Mouse (Mus musculus): Measurements from ENCODE around the gene Prpf39. TPM values are rescaled to one million over a fixed set of nuclear protein-coding genes. Genes with fewer than 3 reads are reported as not detected.
A peak's percentile ranks its signal among the peaks of the same experiment; 100 is the strongest.

The Prpf39 gene
- polyA plus RNA-seq, 1 experiment from 2014 or later, result 32.7 TPM

- 0 out of 2 replicates have a peak, but pooled peaks have one; percentile 54 for ATAC-seq (replicated peaks; ENCODE audit: extremely low read depth, insufficient read depth, low FRiP score)
- Histone ChIP-seq H3K27ac (ENCODE audit: low read length) (no peak overlapping the region), H3K4me3 (ENCODE audit: low read length) (no peak overlapping the region), H3K4me2 (ENCODE audit: low read depth, low read length) (no peak overlapping the region), H3K4me1 (ENCODE audit: control insufficient read depth, insufficient read depth, low read length) (peaks cover 14% of the 10 kb centered on the region), H3K9ac (ENCODE audit: low read length) (no peak overlapping the region), H3K9me3 (replicated peaks; ENCODE audit: control insufficient read depth, low read length) (no peaks in the 10 kb centered on the region), H3K27me3 (ENCODE audit: control insufficient read depth, insufficient read depth, low read length) (no peaks in the 10 kb centered on the region), H3K36me3 (ENCODE audit: control insufficient read depth, insufficient read depth) (peaks cover 36% of the 10 kb centered on the region)
- 45% methylated on average over 2 of the region's 2 CpGs for WGBS
These were observed 29.1 kb downstream of the Prpf39 start for GRCm38 (mm10) chr12:65065241-65065640.

GRCm38 (mm10) chr12:65066234-65066633 lies 30.1 kb downstream of the Prpf39 start:
- H3K27me3 ChIP-seq (ENCODE audit: control insufficient read depth, insufficient read depth, low read length), result no peaks in the 10 kb centered on the region
- ATAC-seq (replicated peaks; ENCODE audit: extremely low read depth, insufficient read depth, low FRiP score), result no peak
- no peaks in the 10 kb centered on the region for H3K9me3 ChIP-seq (replicated peaks; ENCODE audit: control insufficient read depth, low read length)
- no peak overlapping the region for H3K9ac ChIP-seq (ENCODE audit: low read length)
- 48% methylated on average over 3 of the region's 3 CpGs for WGBS
- H3K27ac ChIP-seq (ENCODE audit: low read length), result no peak overlapping the region
- no peak overlapping the region for H3K4me2 ChIP-seq (ENCODE audit: low read depth, low read length)
- H3K4me1 ChIP-seq (ENCODE audit: control insufficient read depth, insufficient read depth, low read length), result peaks cover 17% of the 10 kb centered on the region
- H3K36me3 ChIP-seq (ENCODE audit: control insufficient read depth, insufficient read depth), result peaks cover 28% of the 10 kb centered on the region
- H3K4me3 ChIP-seq (ENCODE audit: low read length), result no peak overlapping the region

- no peaks in the 10 kb centered on the region for H3K27me3 ChIP-seq (ENCODE audit: control insufficient read depth, insufficient read depth, low read length)
These were observed 32.3 kb downstream of the Prpf39 start for GRCm38 (mm10) chr12:65068409-65068808.

GRCm38 (mm10) chr12:65072911-65073610 lies 36.9 kb downstream of the Prpf39 start:
- H3K27me3 ChIP-seq (ENCODE audit: control insufficient read depth, insufficient read depth, low read length), result no peaks in the 10 kb centered on the region
- peak overlapping the region; percentile 77 for H3K4me2 ChIP-seq (ENCODE audit: low read depth, low read length)
- H3K9ac ChIP-seq (ENCODE audit: low read length), result peak overlapping the region; percentile 96
- H3K36me3 ChIP-seq (ENCODE audit: control insufficient read depth, insufficient read depth), result no peaks in the 10 kb centered on the region
- H3K4me1 ChIP-seq (ENCODE audit: control insufficient read depth, insufficient read depth, low read length), result peaks cover 38% of the 10 kb centered on the region
- peak overlapping the region; percentile 79 for H3K4me3 ChIP-seq (ENCODE audit: low read length)
- H3K9me3 ChIP-seq (replicated peaks; ENCODE audit: control insufficient read depth, low read length), result no peaks in the 10 kb centered on the region
- WGBS, result 3% methylated on average over 21 of the region's 21 CpGs
- ATAC-seq (replicated peaks; ENCODE audit: extremely low read depth, insufficient read depth, low FRiP score), result peak; percentile 46
- H3K27ac ChIP-seq (ENCODE audit: low read length), result peak overlapping the region; percentile 95

More at GRCm38 (mm10) chr12:65068409-65068808, 32.3 kb downstream of the Prpf39 start:
- ATAC-seq (replicated peaks; ENCODE audit: extremely low read depth, insufficient read depth, low FRiP score), result no peak
- Histone ChIP-seq H3K27ac (ENCODE audit: low read length) (peak overlapping the region; percentile 73), H3K9ac (ENCODE audit: low read length) (peak overlapping the region; percentile 2; the same call in 1 of the 2 replicates), H3K4me1 (ENCODE audit: control insufficient read depth, insufficient read depth, low read length) (peaks cover 22% of the 10 kb centered on the region), H3K36me3 (ENCODE audit: control insufficient read depth, insufficient read depth) (peaks cover 23% of the 10 kb centered on the region), H3K4me2 (ENCODE audit: low read depth, low read length) (peak overlapping the region; percentile 48), H3K9me3 (replicated peaks; ENCODE audit: control insufficient read depth, low read length) (no peaks in the 10 kb centered on the region), H3K4me3 (ENCODE audit: low read length) (no peak overlapping the region)
- WGBS, result 24% methylated on average over 4 of the region's 4 CpGs

GRCm38 (mm10) chr12:65073611-65074178 lies 37.6 kb downstream of the Prpf39 start, which contains the start of gene Fkbp3:
Fkbp3 (minus strand) TSS chr12:65074007.
- Histone ChIP-seq H3K4me1 (ENCODE audit: control insufficient read depth, insufficient read depth, low read length) (peaks cover 32% of the 10 kb centered on the region), H3K9me3 (replicated peaks; ENCODE audit: control insufficient read depth, low read length) (no peaks in the 10 kb centered on the region), H3K36me3 (ENCODE audit: control insufficient read depth, insufficient read depth) (no peaks in the 10 kb centered on the region), H3K4me3 (ENCODE audit: low read length) (peak within 1 kb of the TSS; percentile 79), H3K4me2 (ENCODE audit: low read depth, low read length) (peak within 1 kb of the TSS; percentile 87), H3K27me3 (ENCODE audit: control insufficient read depth, insufficient read depth, low read length) (no peaks in the 10 kb centered on the region), H3K27ac (ENCODE audit: low read length) (peak within 1 kb of the TSS; percentile 95), H3K9ac (ENCODE audit: low read length) (peak within 1 kb of the TSS; percentile 96)
- under 1% methylated on average over 47 of the region's 49 CpGs for WGBS
- peak; percentile 99 for ATAC-seq (replicated peaks; ENCODE audit: extremely low read depth, insufficient read depth, low FRiP score)

- H3K9me3 ChIP-seq (replicated peaks; ENCODE audit: control insufficient read depth, low read length), result no peaks in the 10 kb centered on the region
- no peaks in the 10 kb centered on the region for H3K27me3 ChIP-seq (ENCODE audit: control insufficient read depth, insufficient read depth, low read length)
- 35% methylated on average over 7 of the region's 7 CpGs for WGBS
- 0 out of 2 replicates have a peak, but pooled peaks cover 1% of the 10 kb centered on the region for H3K36me3 ChIP-seq (ENCODE audit: control insufficient read depth, insufficient read depth)
- peak overlapping the region; percentile 95 for H3K27ac ChIP-seq (ENCODE audit: low read length)
- ATAC-seq (replicated peaks; ENCODE audit: extremely low read depth, insufficient read depth, low FRiP score), result no peak
- H3K9ac ChIP-seq (ENCODE audit: low read length), result peak overlapping the region; percentile 96
- peaks cover 28% of the 10 kb centered on the region for H3K4me1 ChIP-seq (ENCODE audit: control insufficient read depth, insufficient read depth, low read length)
- H3K4me2 ChIP-seq (ENCODE audit: low read depth, low read length), result peak overlapping the region; percentile 87
- peak overlapping the region; percentile 79 for H3K4me3 ChIP-seq (ENCODE audit: low read length)
These were observed 38.5 kb downstream of the Prpf39 start for GRCm38 (mm10) chr12:65074651-65075050.

- Histone ChIP-seq H3K36me3 (ENCODE audit: control insufficient read depth, insufficient read depth) (peaks cover 5% of the 10 kb centered on the region; the same call in 1 of the 2 replicates), H3K4me1 (ENCODE audit: control insufficient read depth, insufficient read depth, low read length) (peaks cover 28% of the 10 kb centered on the region), H3K4me3 (ENCODE audit: low read length) (peak within 1 kb of the TSS; percentile 79), H3K27me3 (ENCODE audit: control insufficient read depth, insufficient read depth, low read length) (no peaks in the 10 kb centered on the region), H3K9me3 (replicated peaks; ENCODE audit: control insufficient read depth, low read length) (no peaks in the 10 kb centered on the region), H3K4me2 (ENCODE audit: low read depth, low read length) (peak within 1 kb of the TSS; percentile 87), H3K27ac (ENCODE audit: low read length) (peak within 1 kb of the TSS; percentile 95), H3K9ac (ENCODE audit: low read length) (peak within 1 kb of the TSS; percentile 96)
- ATAC-seq (replicated peaks; ENCODE audit: extremely low read depth, insufficient read depth, low FRiP score), result peak; percentile 43
- WGBS, result 2% methylated on average over 39 of the region's 39 CpGs
These were observed 39.1 kb downstream of the Prpf39 start, which contains the start of gene Fancm for GRCm38 (mm10) chr12:65075085-65075732. Fancm (plus strand) TSS chr12:65075603.

GRCm38 (mm10) chr12:65075733-65076310 lies 39.7 kb downstream of the Prpf39 start:
- Histone ChIP-seq H3K9me3 (replicated peaks; ENCODE audit: control insufficient read depth, low read length) (no peaks in the 10 kb centered on the region), H3K4me2 (ENCODE audit: low read depth, low read length) (peak overlapping the region; percentile 87), H3K36me3 (ENCODE audit: control insufficient read depth, insufficient read depth) (peaks cover 6% of the 10 kb centered on the region; the same call in 1 of the 2 replicates), H3K27me3 (ENCODE audit: control insufficient read depth, insufficient read depth, low read length) (no peaks in the 10 kb centered on the region), H3K4me3 (ENCODE audit: low read length) (peak overlapping the region; percentile 79), H3K27ac (ENCODE audit: low read length) (peak overlapping the region; percentile 95), H3K9ac (ENCODE audit: low read length) (peak overlapping the region; percentile 96), H3K4me1 (ENCODE audit: control insufficient read depth, insufficient read depth, low read length) (peaks cover 25% of the 10 kb centered on the region)
- under 1% methylated on average over 41 of the region's 41 CpGs for WGBS
- no peak for ATAC-seq (replicated peaks; ENCODE audit: extremely low read depth, insufficient read depth, low FRiP score)

Measured in heart, embryonic 16.5 days (tissue).